ENCODE assay signal across 8 mouse cellular contexts in genomic region chr11:103132576-103133455, GRCm38 (mm10). TPM values are rescaled to one million over a fixed set of nuclear protein-coding genes. Genes with fewer than 3 reads are reported as not detected.
A peak's percentile ranks its signal among the peaks of the same experiment; 100 is the strongest.
DNase-seq lines count a peak whose midpoint lies in the region; ATAC-seq and TF ChIP-seq lines count a peak whose summit lies in the region.

No protein-coding gene starts in this region.

- peak overlapping the region; percentile 67 for H3K4me2 ChIP-seq in lung, postnatal 0 days (replicated peaks; ENCODE audit: low read depth, low read length)

- H3K36me3 ChIP-seq in hindbrain, embryonic 10.5 days: peaks cover 8% of the 10 kb centered on the region; the same call in 1 of the 2 replicates
- no peaks in the 10 kb centered on the region for H3K36me3 ChIP-seq in lung, postnatal 0 days (ENCODE audit: insufficient read depth, low read length)

- DNase-seq in MN1 (ENCODE audit: low spot score): peak; percentile 100
- peak; percentile 100 for DNase-seq in cerebellum, adult 9-10 months
- DNase-seq in hindbrain, embryonic 10.5 days (ENCODE audit: low spot score): peak; percentile 100
- peak; percentile 100 for DNase-seq in layer of hippocampus, adult 9-11 months
- peak; percentile 100 for DNase-seq in lung, postnatal 0 days (ENCODE audit: low spot score)
- peak; percentile 99 for DNase-seq in ovary, postnatal 14 days (ENCODE audit: low spot score)
- peak; percentile 100 for DNase-seq in thymus, postnatal 14 days

- H3K27ac ChIP-seq in hindbrain, embryonic 10.5 days: peak overlapping the region; percentile 100
- H3K27ac ChIP-seq in lung, postnatal 0 days (ENCODE audit: low read length): peak overlapping the region; percentile 99

- ATAC-seq in frontal cortex, adult (ENCODE audit: low TSS enrichment): peak; percentile 91
- peak; percentile 96 for ATAC-seq in lung, postnatal 0 days

- WGBS in hindbrain, embryonic 10.5 days: under 1% methylated on average over 58 of the region's 58 CpGs
- under 1% methylated on average over 55 of the region's 58 CpGs for WGBS in lung, postnatal 0 days

- H3K27me3 ChIP-seq in hindbrain, embryonic 10.5 days (ENCODE audit: insufficient read depth, poor library complexity, severe bottlenecking): no peaks in the 10 kb centered on the region
- H3K27me3 ChIP-seq in lung, postnatal 0 days (replicated peaks; ENCODE audit: insufficient read depth, low read length): no peaks in the 10 kb centered on the region

- TF ChIP-seq EP300 in lung, postnatal 0 days (IDR thresholded peaks at IDR 0.05): peak; percentile 86

- H3K4me1 ChIP-seq in hindbrain, embryonic 10.5 days (replicated peaks): peaks cover 37% of the 10 kb centered on the region
- peaks cover 24% of the 10 kb centered on the region for H3K4me1 ChIP-seq in lung, postnatal 0 days (ENCODE audit: insufficient read depth, low read depth, low read length)

- TF ChIP-seq CTCF in lung, postnatal 0 days (IDR thresholded peaks at IDR 0.05): no peak

- no peaks in the 10 kb centered on the region for H3K9me3 ChIP-seq in hindbrain, embryonic 10.5 days
- no peaks in the 10 kb centered on the region for H3K9me3 ChIP-seq in lung, postnatal 0 days (ENCODE audit: low read length)

- peak overlapping the region; percentile 98 for H3K4me3 ChIP-seq in hindbrain, embryonic 10.5 days
- H3K4me3 ChIP-seq in lung, postnatal 0 days (ENCODE audit: low read depth, low read length): peak overlapping the region; percentile 93

- peak overlapping the region; percentile 99 for H3K9ac ChIP-seq in lung, postnatal 0 days (replicated peaks; ENCODE audit: low read depth)

RNA-seq across cellular contexts. Expression of gene Hexim2, which starts 0.6 kb away (rescaled TPM):
- polyA plus RNA-seq in hindbrain, embryonic 10.5 days (2016; fragmentation: Nextera tagmentation; extraction: Ambion mirVana): 7.7 and 8.9 TPM in 2 replicates
- polyA plus RNA-seq in lung, postnatal 0 days (2015; fragmentation: Nextera tagmentation; extraction: Ambion mirVana): 6.2 and 7.1 TPM in 2 replicates

RNA-seq across cellular contexts. Expression of gene Hexim1, which starts 16.8 kb away (rescaled TPM):
- polyA plus RNA-seq in hindbrain, embryonic 10.5 days (2016; fragmentation: Nextera tagmentation; extraction: Ambion mirVana): 1.7 and 2.3 TPM in 2 replicates
- polyA plus RNA-seq in lung, postnatal 0 days (2015; fragmentation: Nextera tagmentation; extraction: Ambion mirVana): 6.5 TPM in 2 replicates

RNA-seq across cellular contexts. Expression of gene Acbd4, which starts 31.3 kb away (rescaled TPM):
- polyA plus RNA-seq in hindbrain, embryonic 10.5 days (2016; fragmentation: Nextera tagmentation; extraction: Ambion mirVana): 7.7 and 8.3 TPM in 2 replicates
- polyA plus RNA-seq in lung, postnatal 0 days (2015; fragmentation: Nextera tagmentation; extraction: Ambion mirVana): 28.8 and 34.5 TPM in 2 replicates

RNA-seq across cellular contexts. Expression of gene Plcd3, which starts 31.4 kb away (rescaled TPM):
- 1.6 and 1.9 TPM in 2 replicates for polyA plus RNA-seq in hindbrain, embryonic 10.5 days (2016; fragmentation: Nextera tagmentation; extraction: Ambion mirVana)
- 3.7 and 3.8 TPM in 2 replicates for polyA plus RNA-seq in lung, postnatal 0 days (2015; fragmentation: Nextera tagmentation; extraction: Ambion mirVana)

RNA-seq across cellular contexts. Expression of gene Fmnl1, which starts 38.1 kb away (rescaled TPM):
- 0.72 and 1.5 TPM in 2 replicates for polyA plus RNA-seq in hindbrain, embryonic 10.5 days (2016; fragmentation: Nextera tagmentation; extraction: Ambion mirVana)
- 4.1 and 4.9 TPM in 2 replicates for polyA plus RNA-seq in lung, postnatal 0 days (2015; fragmentation: Nextera tagmentation; extraction: Ambion mirVana)

Comparison
In these comparisons a context has a peak if more than half of its experiments do, and no peak if none do; other contexts are left out.
1. Peak in every context shown above with its lines: DNase-seq, ATAC-seq, H3K4me3 ChIP-seq and H3K27ac ChIP-seq.